10 mouse cellular contexts compared by ENCODE assay signal in genomic region chr6:126772326-126772725, GRCm38 (mm10). TPM values are rescaled to one million over a fixed set of nuclear protein-coding genes. Genes with fewer than 3 reads are reported as not detected.
DNase-seq lines count a peak whose midpoint lies in the region; ATAC-seq lines count a peak whose summit lies in the region.
"Had no signal": no experiment of that assay in that cellular context is flagged by ENCODE, and none has a peak within 500 bp of the region (broad histone marks: within the 10 kb centered on the region; RNA-seq: fewer than 3 reads in every experiment).

No protein-coding gene starts in this region.

- H3K27me3 ChIP-seq in kidney, embryonic 16.5 days (ENCODE audit: insufficient read depth, low read length): no peaks in the 10 kb centered on the region
- H3K27me3 ChIP-seq: limb, embryonic 13.5 days had no signal

- no peak overlapping the region for H3K9ac ChIP-seq in kidney, embryonic 16.5 days (replicated peaks; ENCODE audit: low read length)
- H3K9ac ChIP-seq: limb, embryonic 13.5 days had no signal

- DNase-seq in adrenal gland, adult 2 months: peak; percentile 6
- no peak for DNase-seq in adrenal gland, postnatal 25 days
- DNase-seq in kidney, adult 11 months: peak; percentile 84
- peak; percentile 75 to 78 for DNase-seq in cerebellum, postnatal 14 days
- DNase-seq in left cerebral cortex, postnatal 10 days (ENCODE audit: extremely low spot score in 1 of 2, low spot score in 2 of 2): peak; percentile 63 to 71
- no peak for DNase-seq in urinary bladder, adult 18-20 months (ENCODE audit: low spot score in 2 of 2)
- DNase-seq in adrenal gland, adult 8-10 months: no peak

- no peak overlapping the region for H3K4me3 ChIP-seq in kidney, embryonic 16.5 days (ENCODE audit: low read length)
- H3K4me3 ChIP-seq: limb, embryonic 13.5 days had no signal

- no peak for ATAC-seq in kidney, embryonic 16.5 days (ENCODE audit: low FRiP score, low TSS enrichment)

- no peaks in the 10 kb centered on the region for H3K9me3 ChIP-seq in kidney, embryonic 16.5 days (ENCODE audit: low read length)
- H3K9me3 ChIP-seq: limb, embryonic 13.5 days had no signal

- no peaks in the 10 kb centered on the region for H3K36me3 ChIP-seq in kidney, embryonic 16.5 days (ENCODE audit: insufficient read depth, low read length)
- H3K36me3 ChIP-seq: limb, embryonic 13.5 days had no signal

- H3K4me1 ChIP-seq in kidney, embryonic 16.5 days (ENCODE audit: insufficient read depth, low read length): no peaks in the 10 kb centered on the region; the same call in 1 of the 2 replicates

- H3K27ac ChIP-seq in kidney, embryonic 16.5 days (ENCODE audit: low read length): no peak overlapping the region
- H3K27ac ChIP-seq: limb, embryonic 13.5 days had no signal

- 63% methylated on average over 4 of the region's 4 CpGs for WGBS in kidney, embryonic 16.5 days

- no peak overlapping the region for H3K4me2 ChIP-seq in kidney, embryonic 16.5 days (replicated peaks; ENCODE audit: low read depth, low read length)
- H3K4me2 ChIP-seq: limb, embryonic 13.5 days had no signal

- intact Hi-C loops in left cerebral cortex, postnatal 10 days (cut with DNase I): no loop called here

RNA-seq across cellular contexts. Expression of gene Kcna6, which starts 31.9 kb away (rescaled TPM):
- total RNA-seq in adrenal gland, adult 2 months (2021): 1 to 10 TPM in 1 of 2 experiments, under 1 TPM in 1; 0.81 to 1.1 TPM
- polyA plus RNA-seq in adrenal gland, adult 2 months (2012; rRNA removed): 0.47 and 0.66 TPM in 2 replicates
- 1.5 and 1.6 TPM in 2 replicates for total RNA-seq in adrenal gland, postnatal 25 days (2021)
- 3.1 and 3.5 TPM in 2 replicates for polyA plus RNA-seq in kidney, embryonic 16.5 days (2015; fragmentation: Nextera tagmentation; extraction: Ambion mirVana)
- 10 to 100 TPM; 78.2 to 82.1 TPM for total RNA-seq in left cerebral cortex, postnatal 10 days (2021)
- 1 to 10 TPM in 2 of 4 experiments, under 1 TPM in 2; 0.59 to 1.9 (median 1.3) TPM for total RNA-seq in adrenal gland, adult 8-10 months (2022)
- total RNA-seq: neutrophil, adult 5-6 weeks had no signal

Comparison
In these comparisons a context has a peak if more than half of its experiments do, and no peak if none do; other contexts are left out.
1. DNase-seq: peak in adrenal gland, adult 2 months (single experiment), kidney, adult 11 months (single experiment), cerebellum, postnatal 14 days (2 of 2) and left cerebral cortex, postnatal 10 days (2 of 2); none in adrenal gland, postnatal 25 days (single experiment), urinary bladder, adult 18-20 months (0 of 2) and adrenal gland, adult 8-10 months (single experiment).
2. RNA of gene Kcna6, which starts 31.9 kb away (total RNA-seq): 78.2 to 82.1 TPM in left cerebral cortex, postnatal 10 days; 0.59 to 1.9 TPM in adrenal gland, adult 8-10 months, 1.5 to 1.6 TPM in adrenal gland, postnatal 25 days and 0.81 to 1.1 TPM in adrenal gland, adult 2 months; every median in the first group is over 10 times any median in the second.